Mouse (Mus musculus): ENCODE measurements around the gene Zbtb44.

DNA sequence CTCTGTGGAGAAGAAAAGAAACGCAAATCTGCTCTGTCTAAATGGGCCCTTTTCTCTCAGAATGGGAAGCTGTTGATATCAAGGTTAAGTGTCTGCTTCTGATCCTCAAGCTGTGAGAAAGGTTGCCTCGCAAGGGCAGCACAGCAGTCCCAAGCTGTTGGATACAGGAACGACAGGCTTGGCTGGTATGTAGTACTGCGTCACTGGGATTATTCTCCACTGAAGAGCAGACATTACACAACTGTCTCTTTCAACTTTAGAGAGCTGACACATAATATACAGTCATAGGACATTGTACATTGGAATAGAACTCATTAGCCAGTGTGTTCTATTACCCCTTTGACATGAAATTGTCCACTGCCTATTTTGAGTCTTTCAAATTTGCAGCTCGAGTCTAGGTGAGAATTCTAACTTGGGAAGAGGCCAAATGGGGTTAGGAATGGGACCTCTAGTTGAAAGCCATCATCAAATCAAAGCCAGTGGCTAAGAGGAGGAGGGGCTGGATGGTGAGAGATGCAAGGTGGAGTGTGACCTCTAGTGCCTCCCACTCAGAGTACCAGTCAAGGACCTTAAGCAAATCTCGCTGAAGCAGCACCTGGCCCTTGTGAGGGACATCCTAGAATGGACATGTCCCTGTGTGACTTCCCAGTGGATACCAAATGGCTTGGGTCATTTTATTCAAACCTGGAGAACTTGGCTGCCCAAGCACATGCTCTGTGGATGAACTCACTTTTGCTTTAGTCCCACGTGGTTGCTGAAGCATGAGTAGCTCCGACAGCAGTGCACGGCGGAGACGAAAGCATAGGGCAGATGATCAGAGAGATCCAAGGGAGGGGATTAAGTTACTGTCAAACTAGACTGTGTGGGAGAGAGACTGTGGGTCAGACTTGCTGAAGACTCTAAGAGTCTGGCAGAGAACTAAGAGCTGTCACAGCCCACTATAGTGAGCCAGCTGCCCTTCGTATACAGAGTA, 33.6 kb upstream of the Zbtb44 start:
- TF ChIP-seq CTCF (IDR thresholded peaks at IDR 0.05) (no peak), EP300 (IDR thresholded peaks at IDR 0.05) (no peak)

All from lung, postnatal 0 days (tissue).